Mouse (Mus musculus) hematopoietic stem cell, adult 5-6 weeks (primary cell): ENCODE data around the gene Blm. TPM values are rescaled to one million over a fixed set of nuclear protein-coding genes. Genes with fewer than 3 reads are reported as not detected.
A peak's percentile ranks its signal among the peaks of the same experiment; 100 is the strongest.

Source experiments
- ATAC-seq, 2 experiments: fragments of 125-278 bp in 1 of 2; replicated peaks in 1 of 2; 2 replicates each; pipeline ENCODE4 v1.8.0; 2016 to 2017; ENCODE audit warnings: inconsistent platforms in 2 of 2, mild to moderate bottlenecking in 2 of 2, moderate number of reproducible peaks in 2 of 2, low read depth in 1 of 2, moderate TSS enrichment in 1 of 2; ENCODE audit not compliant: low FRiP score in 2 of 2, poor library complexity in 2 of 2, severe bottlenecking in 2 of 2, insufficient read depth in 1 of 2, low TSS enrichment in 1 of 2
- total RNA-seq: library from RNA; stranded (forward); fragments of 172-1452, 232-1000 nt; gene quantifications from 2 replicates; pipeline ENCODE4 v1.2.3, GENCODE M21; 2017

Gene Blm
- total RNA-seq, 1 experiment from 2014 or later = 37.3 TPM

- peak; percentile 27 to 34; a peak in 1 of 4 replicates for ATAC-seq
Observed at GRCm38 (mm10) chr7:80427730-80428129, 107.2 kb downstream of the Blm start.

DNA sequence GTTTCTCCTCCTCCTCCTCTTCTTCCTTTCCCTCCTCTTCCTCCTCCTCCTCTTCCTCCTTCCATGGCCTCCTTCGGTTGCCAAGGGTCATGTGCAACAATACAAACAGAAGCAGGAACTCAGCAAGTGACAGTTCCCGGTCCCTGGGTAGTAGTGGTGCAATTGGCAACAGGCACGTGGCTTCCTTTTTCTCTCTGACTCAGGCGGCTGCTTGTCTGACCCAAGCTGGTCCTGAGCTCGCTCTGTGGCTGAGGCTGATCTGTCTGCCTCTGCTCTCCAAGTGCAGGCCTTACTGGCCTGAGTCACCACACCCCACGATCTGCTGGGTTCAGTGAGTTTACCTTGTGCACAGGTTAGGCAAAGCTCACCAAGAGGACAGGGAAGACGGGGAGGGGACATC, 108.6 kb downstream of the Blm start:
- ATAC-seq = peak; percentile 63 to 85

- no peak for ATAC-seq
Observed at GRCm38 (mm10) chr7:80424722-80425121, 110.2 kb downstream of the Blm start.

GRCm38 (mm10) chr7:80422759-80423480, 112.0 kb downstream of the Blm start:
- no peak for ATAC-seq

GRCm38 (mm10) chr7:80421576-80421975, 113.3 kb downstream of the Blm start:
- ATAC-seq = no peak

GRCm38 (mm10) chr7:80420586-80420985, 114.3 kb downstream of the Blm start:
- ATAC-seq = no peak

DNA sequence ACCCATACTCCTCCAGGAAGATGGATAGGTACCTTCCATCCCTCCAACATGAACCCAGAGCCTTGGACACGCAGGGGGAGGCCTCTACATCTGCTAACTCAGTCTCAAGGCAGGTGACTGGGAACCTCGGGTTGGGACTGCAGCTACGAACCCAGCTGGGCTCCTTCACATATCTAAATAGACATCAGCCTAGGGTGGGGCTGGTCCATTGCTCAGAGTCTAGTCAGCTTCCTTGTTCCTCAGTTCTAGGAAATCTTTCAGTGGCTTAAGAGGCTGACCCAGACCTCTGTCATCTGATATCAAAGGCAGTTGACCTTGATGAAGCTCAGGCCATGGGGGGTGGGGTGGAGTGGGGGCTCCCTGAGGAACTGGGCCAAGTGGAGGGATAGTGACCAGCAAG, 115.6 kb downstream of the Blm start:
- no peak for ATAC-seq

DNA sequence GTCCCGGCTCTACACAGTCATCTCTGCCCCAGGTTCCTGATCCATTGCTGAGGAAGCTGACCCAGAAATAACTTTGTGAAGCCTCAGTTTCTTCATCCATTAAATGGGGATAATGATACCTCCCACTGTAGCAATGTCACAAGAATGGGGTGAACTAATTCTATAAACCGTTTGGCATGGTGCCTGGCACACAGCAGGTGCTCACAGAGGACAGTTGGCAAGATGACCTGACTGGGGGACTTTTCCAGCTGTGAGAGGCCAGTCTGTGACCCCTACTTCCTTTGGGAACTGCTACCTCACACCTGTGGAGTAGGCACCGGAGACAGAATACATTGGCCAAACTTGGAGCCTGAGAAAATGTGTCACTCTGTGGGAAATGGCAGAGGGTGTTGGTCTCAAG, 116.9 kb downstream of the Blm start:
- ATAC-seq = no peak

DNA sequence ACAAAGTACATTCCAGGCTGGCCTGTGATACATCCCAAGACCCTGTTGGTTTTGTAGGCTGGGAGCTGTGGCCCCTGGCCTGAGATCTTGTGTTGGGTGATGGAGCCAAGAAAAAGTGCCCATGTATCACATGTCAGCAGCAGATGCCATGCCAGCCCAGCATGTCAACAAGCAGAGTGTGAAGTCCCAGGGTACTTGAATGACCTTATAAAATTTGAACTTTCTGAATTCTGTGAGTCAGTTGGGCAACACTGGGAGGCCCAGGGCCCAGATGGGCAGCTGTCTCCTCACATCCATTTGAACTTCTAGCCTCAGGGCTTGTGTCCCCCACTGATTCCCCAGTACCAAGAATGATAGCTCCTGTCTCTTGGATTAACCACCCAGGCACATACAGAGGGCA, 117.3 kb downstream of the Blm start:
- ATAC-seq = no peak

DNA sequence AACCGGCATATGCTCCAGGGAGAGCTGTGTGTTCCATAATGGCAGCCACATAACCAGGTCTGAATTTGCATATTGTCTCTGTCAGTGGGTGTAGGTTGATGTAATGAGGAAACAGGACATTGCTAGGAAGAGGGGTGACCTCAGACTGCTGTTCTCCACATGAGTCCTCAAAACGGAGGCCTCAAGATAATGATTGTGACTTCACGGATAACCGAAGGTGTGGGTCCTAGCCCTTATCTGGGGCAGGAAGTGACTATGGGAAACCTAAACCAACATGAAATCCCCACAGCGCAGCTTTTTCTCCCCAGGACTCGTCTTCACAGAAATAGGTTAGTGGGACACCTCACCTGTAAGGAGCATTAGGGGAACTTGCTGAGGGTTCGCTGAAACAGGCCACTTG, 118.0 kb downstream of the Blm start:
- ATAC-seq = peak in 1 of 2 experiments; percentile 12; a peak in 1 of 4 replicates

GRCm38 (mm10) chr7:80414303-80414855, 120.5 kb downstream of the Blm start:
- peak; percentile 56 to 73 for ATAC-seq

GRCm38 (mm10) chr7:80413512-80414302, 121.2 kb downstream of the Blm start:
- ATAC-seq = no peak

- ATAC-seq = no peak
Observed at GRCm38 (mm10) chr7:80412781-80413180, 122.1 kb downstream of the Blm start.

- no peak for ATAC-seq
Observed at GRCm38 (mm10) chr7:80412279-80412678, 122.6 kb downstream of the Blm start.

GRCm38 (mm10) chr7:80410380-80410779, 124.5 kb downstream of the Blm start:
- no peak for ATAC-seq

- ATAC-seq = no peak
Observed at GRCm38 (mm10) chr7:80407712-80408111, 127.2 kb downstream of the Blm start.

DNA sequence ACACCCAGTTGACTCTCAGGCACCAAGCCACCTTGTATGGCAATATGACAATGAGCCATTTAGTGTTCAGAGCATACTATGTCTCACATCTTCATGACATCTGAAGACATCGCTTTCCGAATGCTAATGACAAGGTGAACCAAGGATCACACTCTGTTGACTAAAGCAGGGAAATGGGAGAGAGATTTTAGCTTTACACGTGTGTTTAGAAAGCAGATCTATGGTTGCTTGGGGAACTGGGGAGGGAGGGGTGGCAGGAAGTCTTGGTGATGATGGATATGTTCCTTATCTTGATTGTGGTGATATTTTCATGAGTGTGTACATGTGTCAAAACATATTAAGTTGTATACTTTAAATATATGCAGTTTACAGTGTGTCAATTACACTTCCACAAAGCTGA, 128.7 kb downstream of the Blm start:
- ATAC-seq = no peak

GRCm38 (mm10) chr7:80405188-80405695, 129.7 kb downstream of the Blm start, which contains the start of gene Furin:
TSS of gene Furin (minus strand) at chr7:80405436.
- no peak for ATAC-seq
